Mouse (Mus musculus) liver, embryonic 14.5 days (tissue): ENCODE measurements at regions not wholly inside any gene's neighbourhood (a gene's known extent, or its start where the extent isn't known, plus 50 kb on each side); places are given as distances from the start of the nearest gene placed in this dataset.

Source experiments
- ATAC-seq: fragments of 200-750 bp; cut with Nextera tagmentation; 2 replicates; pipeline ENCODE4 v1.8.0; 2017; ENCODE audit warnings: moderate number of reproducible peaks, mild to moderate bottlenecking, moderate library complexity; ENCODE audit not compliant: insufficient read depth
- DNase-seq, 3 experiments: peaks; one replicate each; pipeline ENCODE4 v3.0.0-alpha.2; 2012 to 2013; ENCODE audit warnings: low read depth in 3 of 3, low spot score in 3 of 3
- H3K27ac ChIP-seq: fragments of 300-500 bp; sonication (generic); 2 replicates; pipeline ENCODE4 v1.5.1; 2014; ENCODE audit warnings: moderate library complexity, mild to moderate bottlenecking, control low read depth, inconsistent platforms
- H3K27me3 ChIP-seq: fragments of 300-500 bp; sonication (generic); 2 replicates; pipeline ENCODE4 v1.6.1; 2014; ENCODE audit warnings: mild to moderate bottlenecking, low read length, moderate library complexity; ENCODE audit not compliant: control insufficient read depth, insufficient read depth
- H3K36me3 ChIP-seq: fragments of 300-500 bp; sonication (generic); replicated peaks from 2 replicates; pipeline ENCODE4 v1.6.1; 2014; ENCODE audit warnings: low read depth; ENCODE audit not compliant: control insufficient read depth, insufficient read depth
- H3K4me1 ChIP-seq, 2 experiments: fragments of 200-500 bp in 1 of 2; fragments of 300-500 bp in 1 of 2; sonication (generic) in 1 of 2; replicated peaks; 2 replicates each; pipeline ENCODE4 v1.6.1; 2012 to 2014; ENCODE audit warnings: antibody characterized with exemption in 1 of 2, inconsistent platforms in 1 of 2, low read length in 1 of 2; ENCODE audit not compliant: control insufficient read depth in 2 of 2, insufficient read depth in 2 of 2
- H3K4me2 ChIP-seq: fragments of 300-500 bp; sonication (generic); 2 replicates; pipeline ENCODE4 v1.6.1; 2014; ENCODE audit warnings: low read depth, mild to moderate bottlenecking, control low read depth, moderate library complexity
- H3K4me3 ChIP-seq, 2 experiments: fragments of 200-500 bp in 1 of 2; fragments of 300-500 bp in 1 of 2; sonication (generic) in 1 of 2; 2 replicates each; pipeline ENCODE4 v1.5.1; 2012 to 2014; ENCODE audit warnings: low read depth in 2 of 2, low read length in 2 of 2, mild to moderate bottlenecking in 2 of 2, control low read depth in 1 of 2, inconsistent platforms in 1 of 2, moderate library complexity in 1 of 2; ENCODE audit not compliant: insufficient read depth in 1 of 2
- H3K9ac ChIP-seq: fragments of 300-500 bp; sonication (generic); replicated peaks from 2 replicates; pipeline ENCODE4 v1.6.1; 2014; ENCODE audit warnings: mild to moderate bottlenecking, control low read depth, moderate library complexity
- H3K9me3 ChIP-seq: fragments of 300-500 bp; sonication (generic); 2 replicates; pipeline ENCODE4 v1.6.1; 2016; ENCODE audit warnings: low read length, mixed read lengths; ENCODE audit not compliant: control insufficient read depth
- CTCF ChIP-seq: IDR thresholded peaks from 2 replicates; pipeline ENCODE4 v1.5.1; 2016; ENCODE audit warnings: antibody characterized with exemption, low read depth, control low read depth
- EP300 ChIP-seq: IDR thresholded peaks from 2 replicates; pipeline ENCODE4 v1.6.1; 2016; ENCODE audit warnings: antibody characterized with exemption, low read depth
- WGBS: fragments of 180-500 bp; shearing (Covaris S2); extraction: QIAGEN DNeasy Blood & Tissue Kit; methylation state at CpG from one replicate; pipeline ENCODE4 v1.1.7; 2014; ENCODE audit not compliant: insufficient replicate concordance; 5-methylcytosine and 5-hydroxymethylcytosine counted together

DNA sequence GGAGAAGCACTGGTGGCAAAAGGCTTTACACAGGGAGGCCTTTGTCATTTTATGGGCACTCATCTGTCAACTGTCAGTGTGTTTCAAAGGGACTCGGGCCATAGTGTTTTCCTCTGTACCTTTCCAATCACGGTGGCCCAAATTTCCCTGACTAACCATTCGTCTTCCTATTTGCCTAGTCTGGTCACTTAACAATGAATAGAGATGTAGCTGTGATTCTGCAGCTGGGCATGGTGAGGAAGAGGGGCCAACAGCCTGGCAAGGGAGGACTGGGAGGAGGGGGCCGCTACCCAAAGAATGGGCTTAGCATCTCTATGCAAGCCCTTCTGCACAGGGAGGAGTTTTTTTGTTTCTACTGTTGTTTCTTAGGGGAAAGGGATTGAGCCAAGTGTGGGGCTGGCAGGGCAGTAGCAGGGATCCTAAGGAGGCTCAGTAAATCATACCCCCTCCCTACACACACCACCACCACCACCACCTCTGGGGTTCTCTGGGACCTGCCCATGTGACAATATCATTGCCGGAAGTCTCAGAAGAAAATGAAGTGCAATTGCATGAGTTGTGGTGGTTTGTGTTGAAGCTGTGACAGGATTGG is 367.2 kb downstream of the Nkx6-1 start:
- 41% methylated on average over 5 of the region's 5 CpGs for WGBS
- no peak overlapping the region for H3K4me3 ChIP-seq
- H3K9me3 ChIP-seq: no peaks in the 10 kb centered on the region
- no peak overlapping the region for H3K4me2 ChIP-seq
- no peaks in the 10 kb centered on the region for H3K4me1 ChIP-seq
- H3K27ac ChIP-seq: no peak overlapping the region
- DNase-seq: no peak
- no peak for ATAC-seq
- no peak overlapping the region for H3K9ac ChIP-seq
- no peaks in the 10 kb centered on the region for H3K36me3 ChIP-seq
- H3K27me3 ChIP-seq: no peaks in the 10 kb centered on the region
- TF ChIP-seq CTCF: no peak
- TF ChIP-seq EP300: no peak

DNA sequence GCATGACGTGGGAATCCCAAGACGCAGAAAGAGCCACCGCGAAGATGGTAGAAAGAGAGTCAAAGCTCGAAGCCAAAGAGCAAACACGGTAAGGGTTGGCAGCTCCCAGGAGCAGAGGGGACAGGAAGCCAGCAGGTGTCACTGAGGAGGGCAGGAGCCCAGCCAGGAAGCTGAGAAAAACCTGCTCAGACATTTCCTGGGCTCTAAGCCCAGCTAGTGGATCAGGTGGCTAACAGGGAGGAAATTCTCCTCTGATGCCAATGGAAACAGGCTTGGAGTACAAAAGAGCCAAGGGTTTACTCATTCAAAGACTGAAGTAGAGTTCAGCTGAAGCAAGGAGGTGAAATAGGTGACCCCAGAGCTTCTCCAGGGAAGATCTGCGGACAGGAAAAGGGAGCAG is 368.9 kb downstream of the Nkx6-1 start:
- 52% methylated on average over 7 of the region's 7 CpGs for WGBS

DNA sequence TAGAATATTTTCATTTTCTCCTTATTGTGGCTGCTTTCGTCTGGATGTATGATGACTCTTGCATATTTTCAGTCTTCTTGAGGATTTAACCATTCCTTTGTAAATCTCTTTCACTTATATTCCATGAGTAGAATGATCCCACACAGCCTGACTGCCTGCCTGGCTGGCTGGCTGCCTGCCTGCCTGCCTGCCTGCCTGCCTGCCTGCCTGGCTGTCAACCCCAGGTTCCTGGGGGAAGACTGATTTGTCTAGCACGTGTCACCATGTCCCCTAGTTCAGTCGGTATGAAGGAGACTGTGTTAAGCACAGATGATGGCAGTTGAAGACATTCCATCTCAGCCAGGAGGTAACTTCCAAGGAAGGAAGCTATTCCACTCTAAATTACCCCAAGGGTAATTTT is 370.8 kb downstream of the Nkx6-1 start:
- no peaks in the 10 kb centered on the region for H3K27me3 ChIP-seq
- 53% methylated on average over 3 of the region's 3 CpGs for WGBS
- no peak overlapping the region for H3K27ac ChIP-seq
- no peaks in the 10 kb centered on the region for H3K4me1 ChIP-seq
- ATAC-seq (no peak), DNase-seq (no peak)
- H3K9me3 ChIP-seq: no peaks in the 10 kb centered on the region
- no peaks in the 10 kb centered on the region for H3K36me3 ChIP-seq
- H3K4me3 ChIP-seq: no peak overlapping the region
- TF ChIP-seq CTCF (no peak), EP300 (no peak)
- no peak overlapping the region for H3K4me2 ChIP-seq
- no peak overlapping the region for H3K9ac ChIP-seq

More for the DNA sequence above, 368.9 kb downstream of the Nkx6-1 start:
- no peak overlapping the region for H3K27ac ChIP-seq
- no peaks in the 10 kb centered on the region for H3K36me3 ChIP-seq
- H3K4me1 ChIP-seq: no peaks in the 10 kb centered on the region
- H3K9ac ChIP-seq: no peak overlapping the region
- H3K4me2 ChIP-seq: no peak overlapping the region
- TF ChIP-seq CTCF (no peak), EP300 (no peak)
- no peak overlapping the region for H3K4me3 ChIP-seq
- no peaks in the 10 kb centered on the region for H3K9me3 ChIP-seq
- DNase-seq: no peak
- H3K27me3 ChIP-seq: no peaks in the 10 kb centered on the region
- no peak for ATAC-seq

DNA sequence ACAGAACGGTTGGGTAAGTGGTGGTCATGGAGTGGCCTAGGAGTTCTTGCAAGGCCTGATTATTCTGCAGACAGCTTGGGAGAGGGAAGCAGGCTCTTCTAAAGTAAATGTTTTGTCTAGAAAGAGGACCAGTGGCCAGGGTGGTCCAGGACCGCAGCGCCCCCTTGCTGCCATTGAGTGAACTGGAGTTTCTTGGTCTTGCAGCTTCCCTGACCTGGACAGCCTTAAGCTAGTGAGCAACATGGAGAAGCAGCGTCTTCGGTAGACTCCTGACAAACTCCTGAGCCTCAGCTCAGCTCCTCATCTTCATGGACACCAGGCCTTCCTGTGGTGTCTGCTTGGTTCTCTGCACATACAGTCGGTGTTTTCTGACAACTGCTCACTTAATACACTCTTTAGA is 376.4 kb downstream of the Nkx6-1 start:
- DNase-seq: no peak
- Histone ChIP-seq H3K27me3 (no peaks in the 10 kb centered on the region), H3K27ac (no peak overlapping the region), H3K36me3 (no peaks in the 10 kb centered on the region), H3K9ac (no peak overlapping the region), H3K4me2 (no peak overlapping the region), H3K4me3 (no peak overlapping the region), H3K4me1 (no peaks in the 10 kb centered on the region), H3K9me3 (no peaks in the 10 kb centered on the region)
- no peak for ATAC-seq
- TF ChIP-seq EP300: no peak
- TF ChIP-seq CTCF: peak; percentile 54
- WGBS: 38% methylated on average over 6 of the region's 6 CpGs

GRCm38 (mm10) chr5:101285941-101286340 is 378.9 kb downstream of the Nkx6-1 start:
- no peak for ATAC-seq
- Histone ChIP-seq H3K27me3 (no peaks in the 10 kb centered on the region), H3K36me3 (no peaks in the 10 kb centered on the region), H3K27ac (no peak overlapping the region), H3K9me3 (no peaks in the 10 kb centered on the region), H3K4me2 (no peak overlapping the region), H3K9ac (no peak overlapping the region), H3K4me1 (no peaks in the 10 kb centered on the region), H3K4me3 (no peak overlapping the region)
- WGBS: 54% methylated on average over 7 of the region's 7 CpGs
- TF ChIP-seq EP300 (no peak), CTCF (no peak)
- no peak for DNase-seq

GRCm38 (mm10) chr5:101250474-101250873 is 405.0 kb downstream of the Gpat3 start:
- Histone ChIP-seq H3K9me3 (no peaks in the 10 kb centered on the region), H3K4me3 (no peak overlapping the region), H3K27me3 (no peaks in the 10 kb centered on the region), H3K4me2 (no peak overlapping the region), H3K4me1 (no peaks in the 10 kb centered on the region), H3K27ac (no peak overlapping the region), H3K36me3 (no peaks in the 10 kb centered on the region), H3K9ac (no peak overlapping the region)
- ATAC-seq: no peak
- WGBS: 53% methylated on average over 3 of the region's 3 CpGs
- TF ChIP-seq EP300 (no peak), CTCF (no peak)
- DNase-seq: no peak
